Mouse (Mus musculus): ENCODE results near the gene Nrxn3. TPM values are rescaled to one million over a fixed set of nuclear protein-coding genes. Genes with fewer than 3 reads are reported as not detected.

Nrxn3 gene
- polyA plus RNA-seq, 1 experiment: not detected

DNA sequence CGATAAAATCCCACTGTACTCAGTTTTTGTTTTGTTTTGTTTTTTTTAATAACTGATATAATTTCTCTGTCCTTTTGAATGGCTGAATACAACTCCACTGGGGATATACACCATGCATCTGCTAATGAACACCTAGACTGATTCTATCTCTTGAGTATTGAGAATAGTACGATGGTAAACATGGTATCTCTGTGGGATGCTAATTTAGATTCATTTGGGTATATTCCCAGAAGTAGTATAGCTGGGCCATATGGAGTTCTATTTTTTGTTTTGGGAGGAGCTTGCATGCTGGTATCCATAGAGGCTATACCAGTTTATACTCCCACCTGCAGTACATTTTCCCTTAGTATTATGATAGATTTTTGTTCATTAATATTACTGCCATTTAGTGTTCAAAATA, 217.0 kb downstream of the Nrxn3 start:
- Histone ChIP-seq H3K4me1 (ENCODE audit: control insufficient read depth, insufficient read depth, insufficient read length, low read length) (no peaks in the 10 kb centered on the region), H3K27ac (replicated peaks; ENCODE audit: low read depth, low read length) (no peak overlapping the region), H3K4me3 (ENCODE audit: insufficient read depth, low read depth, low read length) (no peak overlapping the region)

DNA sequence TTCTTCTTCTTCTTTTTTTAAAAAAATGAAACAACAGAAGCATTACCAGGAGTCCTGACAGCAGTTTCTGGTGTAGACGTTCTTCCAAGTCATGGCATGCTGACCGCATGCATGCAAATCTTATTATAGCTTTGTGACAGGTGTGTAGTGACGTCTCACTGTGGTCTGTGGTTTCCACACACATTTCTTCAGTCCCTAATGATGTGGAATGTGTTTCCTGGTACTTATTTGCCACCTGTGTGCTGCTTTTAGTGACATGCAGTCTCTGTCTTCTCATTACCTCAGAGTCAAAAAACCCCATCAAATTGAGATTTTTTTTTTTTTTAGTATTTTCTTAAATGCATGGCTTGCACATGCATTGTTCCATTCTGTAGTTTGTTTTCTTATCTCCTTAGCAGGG, 222.3 kb downstream of the Nrxn3 start:
- Histone ChIP-seq H3K4me1 (ENCODE audit: control insufficient read depth, insufficient read depth, insufficient read length, low read length) (no peaks in the 10 kb centered on the region), H3K27ac (replicated peaks; ENCODE audit: low read depth, low read length) (no peak overlapping the region), H3K4me3 (ENCODE audit: insufficient read depth, low read depth, low read length) (no peak overlapping the region)

GRCm38 (mm10) chr12:88949870-88950269, 227.2 kb downstream of the Nrxn3 start:
- H3K4me3 ChIP-seq (ENCODE audit: insufficient read depth, low read depth, low read length): no peak overlapping the region
- H3K4me1 ChIP-seq (ENCODE audit: control insufficient read depth, insufficient read depth, insufficient read length, low read length): no peaks in the 10 kb centered on the region
- no peak overlapping the region for H3K27ac ChIP-seq (replicated peaks; ENCODE audit: low read depth, low read length)

DNA sequence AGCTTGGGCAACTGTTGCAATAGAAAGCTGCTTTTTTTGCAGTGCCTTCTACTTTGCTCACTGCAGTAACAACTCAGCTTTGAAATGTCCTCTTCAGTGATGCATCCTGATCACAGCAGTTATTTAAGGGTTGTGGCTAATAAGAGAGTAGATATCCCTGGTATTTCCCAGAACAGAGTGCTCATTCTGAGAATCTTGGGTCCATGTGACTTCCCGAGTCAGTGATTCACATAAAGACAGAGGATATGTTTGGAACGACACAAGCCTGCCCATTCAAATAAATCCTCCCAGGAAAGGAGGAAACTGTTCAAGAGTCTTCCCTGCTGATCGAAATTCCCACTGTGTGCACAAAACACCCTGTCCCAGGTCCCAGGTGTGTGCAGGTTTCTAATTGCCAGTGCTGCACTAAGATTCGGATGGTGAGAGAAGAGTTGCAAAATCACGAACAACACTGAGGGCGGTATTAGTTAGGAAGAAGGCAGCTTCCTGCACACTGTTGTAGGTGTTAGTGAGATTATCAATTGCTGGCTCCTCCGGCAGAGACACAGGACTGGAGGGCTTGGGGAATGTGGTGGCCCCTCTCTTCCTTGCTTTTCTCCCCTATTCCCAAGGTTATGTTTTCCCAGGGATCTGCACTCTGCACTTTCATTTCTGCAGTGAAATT, 230.4 kb downstream of the Nrxn3 start:
- no peaks in the 10 kb centered on the region for H3K4me1 ChIP-seq (ENCODE audit: control insufficient read depth, insufficient read depth, insufficient read length, low read length)
- H3K27ac ChIP-seq (replicated peaks; ENCODE audit: low read depth, low read length): no peak overlapping the region
- H3K4me3 ChIP-seq (ENCODE audit: insufficient read depth, low read depth, low read length): no peak overlapping the region

GRCm38 (mm10) chr12:88953801-88954200, 231.1 kb downstream of the Nrxn3 start:
- Histone ChIP-seq H3K27ac (replicated peaks; ENCODE audit: low read depth, low read length) (no peak overlapping the region), H3K4me3 (ENCODE audit: insufficient read depth, low read depth, low read length) (no peak overlapping the region), H3K4me1 (ENCODE audit: control insufficient read depth, insufficient read depth, insufficient read length, low read length) (no peaks in the 10 kb centered on the region)

GRCm38 (mm10) chr12:88957431-88957830, 234.8 kb downstream of the Nrxn3 start:
- Histone ChIP-seq H3K4me3 (ENCODE audit: insufficient read depth, low read depth, low read length) (no peak overlapping the region), H3K4me1 (ENCODE audit: control insufficient read depth, insufficient read depth, insufficient read length, low read length) (no peaks in the 10 kb centered on the region), H3K27ac (replicated peaks; ENCODE audit: low read depth, low read length) (no peak overlapping the region)

- Histone ChIP-seq H3K27ac (replicated peaks; ENCODE audit: low read depth, low read length) (no peak overlapping the region), H3K4me3 (ENCODE audit: insufficient read depth, low read depth, low read length) (no peak overlapping the region)
These were observed 238.1 kb downstream of the Nrxn3 start for GRCm38 (mm10) chr12:88960817-88961216.

GRCm38 (mm10) chr12:88966329-88966728, 243.7 kb downstream of the Nrxn3 start:
- no peak overlapping the region for H3K4me3 ChIP-seq (ENCODE audit: insufficient read depth, low read depth, low read length)
- H3K4me1 ChIP-seq (ENCODE audit: control insufficient read depth, insufficient read depth, insufficient read length, low read length): no peaks in the 10 kb centered on the region
- H3K27ac ChIP-seq (replicated peaks; ENCODE audit: low read depth, low read length): no peak overlapping the region

More at GRCm38 (mm10) chr12:88960817-88961216, 238.1 kb downstream of the Nrxn3 start:
- no peaks in the 10 kb centered on the region for H3K4me1 ChIP-seq (ENCODE audit: control insufficient read depth, insufficient read depth, insufficient read length, low read length)

DNA sequence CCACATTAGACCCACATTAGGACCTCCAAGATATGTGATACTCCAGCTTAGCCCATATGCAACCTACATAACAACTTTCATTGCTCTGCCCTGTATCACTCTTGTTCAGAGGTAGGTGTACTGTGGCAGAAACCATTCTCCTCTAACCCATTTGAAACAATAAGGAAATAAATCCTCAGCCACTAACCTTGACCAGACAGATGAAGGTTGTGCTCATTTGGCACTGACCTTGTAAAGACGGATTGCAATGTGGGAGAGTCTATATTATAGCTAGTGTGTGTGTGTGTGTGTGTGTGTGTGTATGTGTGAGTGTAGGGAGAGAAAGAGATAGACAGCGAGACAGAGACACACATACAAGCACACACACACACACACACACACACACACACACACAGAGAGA, 253.9 kb downstream of the Nrxn3 start:
- no peak overlapping the region for H3K27ac ChIP-seq (replicated peaks; ENCODE audit: low read depth, low read length)
- no peak overlapping the region for H3K4me3 ChIP-seq (ENCODE audit: insufficient read depth, low read depth, low read length)
- no peaks in the 10 kb centered on the region for H3K4me1 ChIP-seq (ENCODE audit: control insufficient read depth, insufficient read depth, insufficient read length, low read length)

DNA sequence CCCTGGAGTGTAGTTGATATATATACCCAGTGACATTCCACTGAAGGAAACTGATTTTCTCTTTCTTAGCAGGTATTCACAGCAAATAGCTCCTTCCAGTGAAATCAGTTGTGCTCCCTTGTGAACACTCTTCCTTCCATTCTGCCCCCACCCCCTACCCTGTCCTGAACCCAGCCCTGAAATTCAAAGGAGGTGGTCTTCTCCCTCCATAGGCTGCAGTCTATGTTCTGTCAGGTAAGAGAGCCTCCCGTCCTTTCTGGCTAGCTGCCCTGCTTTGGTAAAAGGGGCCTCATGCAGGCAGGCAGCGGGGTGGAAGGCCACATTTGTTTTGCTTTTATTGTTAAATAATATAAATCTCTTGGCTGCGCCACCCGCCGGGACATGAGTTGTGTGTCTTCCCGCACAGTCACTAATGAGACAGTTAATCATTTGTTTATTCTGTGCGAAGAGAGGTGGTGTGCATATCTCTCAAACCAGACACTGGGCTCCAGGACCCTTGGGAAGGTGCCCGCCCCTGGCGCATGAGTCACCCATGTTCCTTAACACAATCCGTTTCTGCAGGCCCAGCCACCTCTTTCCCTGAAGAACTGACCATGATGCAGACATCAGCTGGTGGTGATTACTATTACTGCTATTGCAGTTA, 261.1 kb downstream of the Nrxn3 start:
- Histone ChIP-seq H3K4me3 (ENCODE audit: insufficient read depth, low read depth, low read length) (no peak overlapping the region), H3K4me1 (ENCODE audit: control insufficient read depth, insufficient read depth, insufficient read length, low read length) (no peaks in the 10 kb centered on the region), H3K27ac (replicated peaks; ENCODE audit: low read depth, low read length) (no peak overlapping the region)

DNA sequence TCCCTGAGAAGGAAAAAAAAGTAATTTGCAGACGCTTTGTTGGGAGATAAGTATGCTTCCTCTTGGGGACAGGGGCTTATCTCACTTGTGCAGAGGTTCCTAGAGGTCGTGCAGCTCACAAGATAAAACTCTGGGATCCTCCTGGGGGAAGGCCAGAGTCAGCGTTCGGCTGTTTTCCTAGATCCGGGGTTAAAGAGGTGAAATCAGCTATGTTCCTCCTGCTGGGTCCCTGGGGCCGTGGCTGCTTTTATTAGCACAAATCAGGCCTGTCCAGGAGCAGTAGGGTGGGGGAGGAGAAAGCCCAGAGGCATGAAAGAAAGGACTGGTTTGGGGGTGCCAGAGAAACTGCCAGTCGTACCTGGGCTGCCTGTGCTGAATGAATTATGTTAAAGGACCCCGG, 261.7 kb downstream of the Nrxn3 start:
- H3K27ac ChIP-seq (replicated peaks; ENCODE audit: low read depth, low read length): no peak overlapping the region
- H3K4me3 ChIP-seq (ENCODE audit: insufficient read depth, low read depth, low read length): no peak overlapping the region
- H3K4me1 ChIP-seq (ENCODE audit: control insufficient read depth, insufficient read depth, insufficient read length, low read length): no peaks in the 10 kb centered on the region

DNA sequence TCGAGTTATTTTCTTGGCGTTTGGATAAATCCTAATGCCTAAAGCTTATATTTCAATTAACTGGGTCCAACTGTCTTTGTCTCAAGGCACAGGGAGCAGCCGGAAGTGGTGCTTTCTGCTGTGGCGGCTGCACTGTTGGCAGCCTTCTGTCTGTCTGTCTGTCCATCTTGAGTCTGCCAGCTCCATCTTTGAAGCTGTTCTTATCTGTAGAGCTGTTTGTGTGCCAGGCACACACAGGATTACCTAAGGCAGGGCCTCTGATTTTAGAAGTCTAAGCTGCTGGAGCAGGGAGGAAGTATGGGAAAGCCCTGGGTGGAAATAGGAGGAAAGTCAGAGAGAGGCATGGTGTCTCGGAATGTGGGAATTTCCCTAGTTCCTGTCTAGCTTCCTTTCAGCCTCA, 262.1 kb downstream of the Nrxn3 start:
- no peaks in the 10 kb centered on the region for H3K4me1 ChIP-seq (ENCODE audit: control insufficient read depth, insufficient read depth, insufficient read length, low read length)
- no peak overlapping the region for H3K4me3 ChIP-seq (ENCODE audit: insufficient read depth, low read depth, low read length)
- no peak overlapping the region for H3K27ac ChIP-seq (replicated peaks; ENCODE audit: low read depth, low read length)

DNA sequence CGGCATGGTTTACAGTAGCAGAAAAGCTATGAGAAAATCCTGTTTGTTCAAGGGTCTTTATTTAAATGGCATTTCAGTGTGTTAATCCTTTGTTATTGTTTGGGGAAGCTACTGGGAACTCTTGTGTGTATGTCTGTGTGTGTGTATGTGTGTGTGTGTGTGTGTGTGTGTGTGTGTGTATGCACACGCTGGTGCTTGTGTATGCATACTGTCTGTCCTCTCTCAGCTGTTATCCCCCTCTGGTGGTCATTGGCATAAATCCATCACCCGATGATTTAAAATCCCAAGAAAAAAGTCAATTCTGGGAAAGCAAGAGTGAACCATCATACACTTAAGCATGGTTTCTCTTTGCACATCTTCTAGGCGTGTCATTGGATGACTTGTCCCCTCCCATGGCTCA, 264.4 kb downstream of the Nrxn3 start:
- Histone ChIP-seq H3K4me1 (ENCODE audit: control insufficient read depth, insufficient read depth, insufficient read length, low read length) (no peaks in the 10 kb centered on the region), H3K27ac (replicated peaks; ENCODE audit: low read depth, low read length) (no peak overlapping the region), H3K4me3 (ENCODE audit: insufficient read depth, low read depth, low read length) (no peak overlapping the region)

GRCm38 (mm10) chr12:88990753-88991152, 268.1 kb downstream of the Nrxn3 start:
- no peak overlapping the region for H3K27ac ChIP-seq (replicated peaks; ENCODE audit: low read depth, low read length)
- H3K4me1 ChIP-seq (ENCODE audit: control insufficient read depth, insufficient read depth, insufficient read length, low read length): no peaks in the 10 kb centered on the region
- H3K4me3 ChIP-seq (ENCODE audit: insufficient read depth, low read depth, low read length): no peak overlapping the region

GRCm38 (mm10) chr12:88992141-88992540, 269.5 kb downstream of the Nrxn3 start:
- Histone ChIP-seq H3K27ac (replicated peaks; ENCODE audit: low read depth, low read length) (no peak overlapping the region), H3K4me1 (ENCODE audit: control insufficient read depth, insufficient read depth, insufficient read length, low read length) (no peaks in the 10 kb centered on the region)

GRCm38 (mm10) chr12:88993788-88994187, 271.1 kb downstream of the Nrxn3 start:
- no peak overlapping the region for H3K27ac ChIP-seq (replicated peaks; ENCODE audit: low read depth, low read length)
- no peak overlapping the region for H3K4me3 ChIP-seq (ENCODE audit: insufficient read depth, low read depth, low read length)
- H3K4me1 ChIP-seq (ENCODE audit: control insufficient read depth, insufficient read depth, insufficient read length, low read length): no peaks in the 10 kb centered on the region

More at GRCm38 (mm10) chr12:88992141-88992540, 269.5 kb downstream of the Nrxn3 start:
- H3K4me3 ChIP-seq (ENCODE audit: insufficient read depth, low read depth, low read length): no peak overlapping the region
